Mouse (Mus musculus): ENCODE results near the gene Fggy. TPM values are rescaled to one million over a fixed set of nuclear protein-coding genes. Genes with fewer than 3 reads are reported as not detected.

Fggy gene
- polyA plus RNA-seq, 1 experiment: 5.7 TPM

GRCm38 (mm10) chr4:95597208-95597607 is 39.9 kb downstream of the Fggy start:
- H3K27ac ChIP-seq (ENCODE audit: control insufficient read depth, insufficient read depth, low read depth, low read length): no peak overlapping the region
- no peak overlapping the region for H3K4me3 ChIP-seq (ENCODE audit: control insufficient read depth, low read depth, low read length)
- TF ChIP-seq POLR2A (IDR thresholded peaks at IDR 0.05; ENCODE audit: control insufficient read depth, low read depth, low read length) (no peak), CTCF (IDR thresholded peaks at IDR 0.05; ENCODE audit: control insufficient read depth, insufficient read depth, insufficient replicate concordance, low read depth, low read length) (no peak)
- no peaks in the 10 kb centered on the region for H3K4me1 ChIP-seq (ENCODE audit: control insufficient read depth, insufficient read depth, low read length)
- no peaks in the 10 kb centered on the region for H3K27me3 ChIP-seq (ENCODE audit: control insufficient read depth, insufficient read depth, low read length)
- no peaks in the 10 kb centered on the region for H3K36me3 ChIP-seq (ENCODE audit: control insufficient read depth, insufficient read depth, low read length)

- TF ChIP-seq CTCF (IDR thresholded peaks at IDR 0.05; ENCODE audit: control insufficient read depth, insufficient read depth, insufficient replicate concordance, low read depth, low read length): no peak
- TF ChIP-seq POLR2A (IDR thresholded peaks at IDR 0.05; ENCODE audit: control insufficient read depth, low read depth, low read length): no peak
- no peaks in the 10 kb centered on the region for H3K27me3 ChIP-seq (ENCODE audit: control insufficient read depth, insufficient read depth, low read length)
- no peak overlapping the region for H3K27ac ChIP-seq (ENCODE audit: control insufficient read depth, insufficient read depth, low read depth, low read length)
- H3K36me3 ChIP-seq (ENCODE audit: control insufficient read depth, insufficient read depth, low read length): no peaks in the 10 kb centered on the region
- H3K4me1 ChIP-seq (ENCODE audit: control insufficient read depth, insufficient read depth, low read length): no peaks in the 10 kb centered on the region
- no peak overlapping the region for H3K4me3 ChIP-seq (ENCODE audit: control insufficient read depth, low read depth, low read length)
Measured at GRCm38 (mm10) chr4:95601776-95602175, 44.5 kb downstream of the Fggy start.

DNA sequence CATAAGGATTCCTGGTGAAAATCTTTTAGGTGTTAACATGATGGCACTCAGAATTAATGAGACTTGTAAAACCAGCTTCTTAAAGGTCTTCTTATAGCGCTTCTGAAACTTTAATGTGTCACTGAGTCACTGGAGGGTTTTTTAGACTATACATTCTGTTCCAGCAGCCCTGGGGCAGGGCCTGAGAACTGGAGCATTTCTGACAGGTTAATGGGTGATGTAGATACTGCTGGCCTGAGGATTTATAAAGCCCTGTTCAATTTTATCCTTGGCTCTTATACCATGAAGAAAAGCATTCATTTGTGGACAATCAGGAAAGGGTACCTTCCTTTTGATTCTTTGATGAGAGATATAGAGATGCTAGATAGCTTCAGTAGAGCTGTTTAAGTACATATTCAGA is 45.9 kb downstream of the Fggy start:
- no peak overlapping the region for H3K4me3 ChIP-seq (ENCODE audit: control insufficient read depth, low read depth, low read length)

GRCm38 (mm10) chr4:95610663-95611062 is 53.4 kb downstream of the Fggy start:
- no peak overlapping the region for H3K4me3 ChIP-seq (ENCODE audit: control insufficient read depth, low read depth, low read length)
- H3K27me3 ChIP-seq (ENCODE audit: control insufficient read depth, insufficient read depth, low read length): no peaks in the 10 kb centered on the region
- no peak overlapping the region for H3K27ac ChIP-seq (ENCODE audit: control insufficient read depth, insufficient read depth, low read depth, low read length)
- TF ChIP-seq CTCF (IDR thresholded peaks at IDR 0.05; ENCODE audit: control insufficient read depth, insufficient read depth, insufficient replicate concordance, low read depth, low read length): no peak
- H3K36me3 ChIP-seq (ENCODE audit: control insufficient read depth, insufficient read depth, low read length): no peaks in the 10 kb centered on the region
- H3K4me1 ChIP-seq (ENCODE audit: control insufficient read depth, insufficient read depth, low read length): no peaks in the 10 kb centered on the region

More for the DNA sequence above, 45.9 kb downstream of the Fggy start:
- H3K4me1 ChIP-seq (ENCODE audit: control insufficient read depth, insufficient read depth, low read length): no peaks in the 10 kb centered on the region
- no peaks in the 10 kb centered on the region for H3K27me3 ChIP-seq (ENCODE audit: control insufficient read depth, insufficient read depth, low read length)
- no peak for TF ChIP-seq POLR2A (IDR thresholded peaks at IDR 0.05; ENCODE audit: control insufficient read depth, low read depth, low read length)
- no peak for TF ChIP-seq CTCF (IDR thresholded peaks at IDR 0.05; ENCODE audit: control insufficient read depth, insufficient read depth, insufficient replicate concordance, low read depth, low read length)
- no peak overlapping the region for H3K27ac ChIP-seq (ENCODE audit: control insufficient read depth, insufficient read depth, low read depth, low read length)
- no peaks in the 10 kb centered on the region for H3K36me3 ChIP-seq (ENCODE audit: control insufficient read depth, insufficient read depth, low read length)

GRCm38 (mm10) chr4:95611390-95611789 is 54.1 kb downstream of the Fggy start:
- TF ChIP-seq CTCF (IDR thresholded peaks at IDR 0.05; ENCODE audit: control insufficient read depth, insufficient read depth, insufficient replicate concordance, low read depth, low read length) (no peak), POLR2A (IDR thresholded peaks at IDR 0.05; ENCODE audit: control insufficient read depth, low read depth, low read length) (no peak)
- H3K4me3 ChIP-seq (ENCODE audit: control insufficient read depth, low read depth, low read length): no peak overlapping the region
- H3K27ac ChIP-seq (ENCODE audit: control insufficient read depth, insufficient read depth, low read depth, low read length): no peak overlapping the region
- no peaks in the 10 kb centered on the region for H3K36me3 ChIP-seq (ENCODE audit: control insufficient read depth, insufficient read depth, low read length)
- no peaks in the 10 kb centered on the region for H3K27me3 ChIP-seq (ENCODE audit: control insufficient read depth, insufficient read depth, low read length)
- H3K4me1 ChIP-seq (ENCODE audit: control insufficient read depth, insufficient read depth, low read length): no peaks in the 10 kb centered on the region

DNA sequence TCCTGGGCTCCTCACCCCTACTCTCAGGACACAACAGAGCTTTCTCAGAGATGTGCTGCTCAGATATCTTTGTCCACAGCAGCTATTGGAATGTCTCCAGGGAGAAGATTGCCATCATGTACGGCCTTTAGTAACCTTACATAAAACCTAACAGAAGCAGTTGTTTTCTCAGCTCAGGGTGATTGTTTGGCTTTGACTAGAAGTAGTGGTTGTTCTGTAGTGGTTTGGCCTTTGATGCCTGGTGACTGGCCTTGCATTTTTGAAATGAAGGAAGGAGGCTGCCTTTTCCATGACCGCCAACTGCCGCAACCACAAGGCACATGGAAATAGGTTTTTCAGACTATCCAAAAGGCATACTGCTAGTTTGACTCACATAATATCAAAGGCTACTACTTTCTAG is 63.7 kb downstream of the Fggy start:
- no peaks in the 10 kb centered on the region for H3K27me3 ChIP-seq (ENCODE audit: control insufficient read depth, insufficient read depth, low read length)
- H3K4me3 ChIP-seq (ENCODE audit: control insufficient read depth, low read depth, low read length): no peak overlapping the region
- TF ChIP-seq POLR2A (IDR thresholded peaks at IDR 0.05; ENCODE audit: control insufficient read depth, low read depth, low read length) (no peak), CTCF (IDR thresholded peaks at IDR 0.05; ENCODE audit: control insufficient read depth, insufficient read depth, insufficient replicate concordance, low read depth, low read length) (no peak)
- no peak overlapping the region for H3K27ac ChIP-seq (ENCODE audit: control insufficient read depth, insufficient read depth, low read depth, low read length)
- H3K4me1 ChIP-seq (ENCODE audit: control insufficient read depth, insufficient read depth, low read length): no peaks in the 10 kb centered on the region
- H3K36me3 ChIP-seq (ENCODE audit: control insufficient read depth, insufficient read depth, low read length): no peaks in the 10 kb centered on the region

DNA sequence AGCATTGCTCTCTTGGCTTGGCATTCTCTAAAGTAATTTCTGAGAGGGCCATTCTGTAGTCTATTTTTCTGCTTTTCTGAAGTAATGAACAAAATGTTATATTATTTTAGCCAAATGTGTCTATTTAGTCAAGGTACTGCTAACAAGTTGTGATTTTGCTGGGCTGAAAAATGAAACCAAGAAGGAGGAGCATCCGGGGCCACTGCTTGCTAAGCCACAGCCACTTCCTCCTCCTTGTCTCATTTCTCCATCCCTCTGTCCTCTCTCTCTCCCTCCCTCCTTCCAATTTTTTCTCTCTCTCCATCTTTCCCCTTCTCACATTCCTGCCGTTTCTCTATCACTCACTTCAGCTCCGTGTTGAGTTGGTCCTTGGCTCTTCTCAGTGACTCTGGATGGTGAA is 67.4 kb downstream of the Fggy start:
- Histone ChIP-seq H3K27ac (ENCODE audit: control insufficient read depth, insufficient read depth, low read depth, low read length) (no peak overlapping the region), H3K36me3 (ENCODE audit: control insufficient read depth, insufficient read depth, low read length) (no peaks in the 10 kb centered on the region), H3K27me3 (ENCODE audit: control insufficient read depth, insufficient read depth, low read length) (no peaks in the 10 kb centered on the region), H3K4me3 (ENCODE audit: control insufficient read depth, low read depth, low read length) (no peak overlapping the region), H3K4me1 (ENCODE audit: control insufficient read depth, insufficient read depth, low read length) (no peaks in the 10 kb centered on the region)
- TF ChIP-seq POLR2A (IDR thresholded peaks at IDR 0.05; ENCODE audit: control insufficient read depth, low read depth, low read length): no peak
- TF ChIP-seq CTCF (IDR thresholded peaks at IDR 0.05; ENCODE audit: control insufficient read depth, insufficient read depth, insufficient replicate concordance, low read depth, low read length): no peak

GRCm38 (mm10) chr4:95625651-95626050 is 68.3 kb downstream of the Fggy start:
- Histone ChIP-seq H3K27ac (ENCODE audit: control insufficient read depth, insufficient read depth, low read depth, low read length) (no peak overlapping the region), H3K27me3 (ENCODE audit: control insufficient read depth, insufficient read depth, low read length) (no peaks in the 10 kb centered on the region), H3K36me3 (ENCODE audit: control insufficient read depth, insufficient read depth, low read length) (no peaks in the 10 kb centered on the region), H3K4me3 (ENCODE audit: control insufficient read depth, low read depth, low read length) (no peak overlapping the region), H3K4me1 (ENCODE audit: control insufficient read depth, insufficient read depth, low read length) (no peaks in the 10 kb centered on the region)
- no peak for TF ChIP-seq CTCF (IDR thresholded peaks at IDR 0.05; ENCODE audit: control insufficient read depth, insufficient read depth, insufficient replicate concordance, low read depth, low read length)
- no peak for TF ChIP-seq POLR2A (IDR thresholded peaks at IDR 0.05; ENCODE audit: control insufficient read depth, low read depth, low read length)
